Mouse (Mus musculus) MEL (cell line): ENCODE measurements at regions not wholly inside any gene's neighbourhood (a gene's known extent, or its start where the extent isn't known, plus 50 kb on each side); places are given as distances from the start of the nearest gene placed in this dataset.

Experiments
- DNase-seq: peaks from one replicate; pipeline ENCODE4 v3.0.0; 2011; ENCODE audit warnings: low read depth, low spot score
- H3K27ac ChIP-seq: 2 replicates; pipeline ENCODE4 v1.5.1; 2012; ENCODE audit warnings: low read depth, mild to moderate bottlenecking, control low read depth, low read length, moderate library complexity; ENCODE audit not compliant: control insufficient read depth
- H3K27me3 ChIP-seq, 2 experiments: fragments of 150-350 bp in 1 of 2; sonication (generic) in 1 of 2; 2 replicates each; pipeline ENCODE4 v1.6.1; 2012; ENCODE audit warnings: low read length in 2 of 2, mild to moderate bottlenecking in 2 of 2, improper control_type of control experiment in 1 of 2, moderate library complexity in 1 of 2; ENCODE audit not compliant: insufficient read depth in 2 of 2, control insufficient read depth in 1 of 2
- H3K36me3 ChIP-seq, 2 experiments: 2 replicates each; pipeline ENCODE4 v1.6.1; 2012 to 2014; ENCODE audit warnings: low read length in 2 of 2, improper control_type of control experiment in 1 of 2, inconsistent platforms in 1 of 2, mild to moderate bottlenecking in 1 of 2; ENCODE audit not compliant: insufficient read depth in 2 of 2, control insufficient read depth in 1 of 2
- H3K4me1 ChIP-seq, 2 experiments: fragments of 150-350 bp in 1 of 2; sonication (generic) in 1 of 2; 2 replicates each; pipeline ENCODE4 v1.6.1; 2012; ENCODE audit warnings: low read length in 2 of 2, improper control_type of control experiment in 1 of 2, mild to moderate bottlenecking in 1 of 2; ENCODE audit not compliant: insufficient read depth in 2 of 2, control insufficient read depth in 1 of 2
- H3K4me3 ChIP-seq, 2 experiments: fragments of 150-350 bp in 1 of 2; sonication (generic) in 1 of 2; 2 replicates each; pipeline ENCODE4 v1.5.1; 2012; ENCODE audit warnings: low read depth in 2 of 2, low read length in 2 of 2, mild to moderate bottlenecking in 2 of 2, moderate library complexity in 2 of 2, control low read depth in 1 of 2, improper control_type of control experiment in 1 of 2; ENCODE audit not compliant: control insufficient read depth in 1 of 2, insufficient read depth in 1 of 2
- H3K79me2 ChIP-seq: 2 replicates; pipeline ENCODE4 v1.6.1; 2012; ENCODE audit warnings: mild to moderate bottlenecking, low read length, moderate library complexity; ENCODE audit not compliant: control insufficient read depth, poor library complexity, insufficient read depth
- H3K9ac ChIP-seq: 2 replicates; pipeline ENCODE4 v1.6.1; 2012; ENCODE audit warnings: low read depth, mild to moderate bottlenecking, control low read depth, low read length, moderate library complexity; ENCODE audit not compliant: control insufficient read depth, poor library complexity, severe bottlenecking
- H3K9me3 ChIP-seq: fragments of 150-350 bp; sonication (generic); replicated peaks from 2 replicates; pipeline ENCODE4 v1.6.1; 2012; ENCODE audit warnings: mild to moderate bottlenecking, low read length, improper control_type of control experiment, moderate library complexity; ENCODE audit not compliant: insufficient read depth
- CTCF ChIP-seq, 3 experiments: IDR thresholded peaks in 2 of 3; conservative IDR thresholded peaks in 1 of 3; 2 replicates each; pipeline ENCODE4 v1.5.1; 2011 to 2012; ENCODE audit warnings: low read length in 3 of 3, low read depth in 2 of 3, mild to moderate bottlenecking in 2 of 3, improper control_type of control experiment in 1 of 3, inconsistent platforms in 1 of 3, mixed read lengths in 1 of 3, moderate library complexity in 1 of 3; ENCODE audit not compliant: control insufficient read depth in 1 of 3, insufficient read depth in 1 of 3, poor library complexity in 1 of 3, severe bottlenecking in 1 of 3
- E2F4 ChIP-seq: IDR thresholded peaks from 2 replicates; pipeline ENCODE4 v1.6.1; 2011; ENCODE audit warnings: low read depth, low read length, improper control_type of control experiment, borderline replicate concordance
- EP300 ChIP-seq, 2 experiments: IDR thresholded peaks; 2 replicates each; pipeline ENCODE4 v1.6.1; 2011; ENCODE audit warnings: improper control_type of control experiment in 2 of 2, low read length in 2 of 2, low read depth in 1 of 2, mild to moderate bottlenecking in 1 of 2
- GABPA ChIP-seq: IDR thresholded peaks from 2 replicates; pipeline ENCODE4 v1.6.1; 2012; ENCODE audit warnings: low read depth, mild to moderate bottlenecking, inconsistent platforms, low read length, improper control_type of control experiment, moderate library complexity
- GATA1 ChIP-seq: IDR thresholded peaks from 2 replicates; pipeline ENCODE4 v1.6.1; 2011; ENCODE audit warnings: low read depth, low read length, improper control_type of control experiment
- JUND ChIP-seq: IDR thresholded peaks from 2 replicates; pipeline ENCODE4 v1.6.1; 2011; ENCODE audit warnings: low read depth, mild to moderate bottlenecking, improper control_type of control experiment, low read length
- MAFK ChIP-seq: IDR thresholded peaks from 2 replicates; pipeline ENCODE4 v1.6.1; 2011; ENCODE audit warnings: low read depth, mild to moderate bottlenecking, low read length, improper control_type of control experiment, borderline replicate concordance
- MAX ChIP-seq: IDR thresholded peaks from 2 replicates; pipeline ENCODE4 v1.6.1; 2011; ENCODE audit warnings: low read length, improper control_type of control experiment
- MAZ ChIP-seq: IDR thresholded peaks from 2 replicates; pipeline ENCODE4 v1.6.1; 2012; ENCODE audit warnings: low read depth, mild to moderate bottlenecking, inconsistent platforms, low read length, improper control_type of control experiment
- MEF2A ChIP-seq: IDR thresholded peaks from 2 replicates; pipeline ENCODE4 v1.6.1; 2014; ENCODE audit warnings: low read depth, mild to moderate bottlenecking, inconsistent platforms, low read length, improper control_type of control experiment; ENCODE audit not compliant: poor library complexity, insufficient replicate concordance, severe bottlenecking; ENCODE audit errors: extremely low read depth
- MYC ChIP-seq: IDR thresholded peaks from 2 replicates; pipeline ENCODE4 v1.6.1; 2011; ENCODE audit warnings: low read depth, mild to moderate bottlenecking, low read length, improper control_type of control experiment, moderate library complexity
- NRF1 ChIP-seq: IDR thresholded peaks from 2 replicates; pipeline ENCODE4 v1.6.1; 2014; ENCODE audit warnings: low read depth, mild to moderate bottlenecking, inconsistent platforms, low read length, improper control_type of control experiment, moderate library complexity; ENCODE audit not compliant: poor library complexity, insufficient read depth, severe bottlenecking
- POLR2A ChIP-seq, 2 experiments: IDR thresholded peaks; 2 replicates each; pipeline ENCODE4 v1.6.1; 2011 to 2012; ENCODE audit warnings: low read length in 2 of 2, mild to moderate bottlenecking in 2 of 2, control low read depth in 1 of 2, improper control_type of control experiment in 1 of 2, low read depth in 1 of 2, moderate library complexity in 1 of 2; ENCODE audit not compliant: control insufficient read depth in 1 of 2, insufficient read depth in 1 of 2, poor library complexity in 1 of 2
- POLR2AphosphoS5 ChIP-seq: IDR thresholded peaks from 2 replicates; pipeline ENCODE4 v1.6.1; 2012; ENCODE audit warnings: low read depth, borderline replicate concordance, mild to moderate bottlenecking, inconsistent platforms, low read length, moderate library complexity, mixed read lengths
- RAD21 ChIP-seq: IDR thresholded peaks from 2 replicates; pipeline ENCODE4 v1.6.1; 2011; ENCODE audit warnings: mild to moderate bottlenecking, low read depth, low read length, improper control_type of control experiment
- RCOR1 ChIP-seq: IDR thresholded peaks from 2 replicates; pipeline ENCODE4 v1.6.1; 2012; ENCODE audit warnings: low read depth, mild to moderate bottlenecking, inconsistent platforms, low read length, improper control_type of control experiment
- TAL1 ChIP-seq: IDR thresholded peaks from 2 replicates; pipeline ENCODE4 v1.6.1; 2012; ENCODE audit warnings: mild to moderate bottlenecking, inconsistent platforms, low read length, moderate library complexity, mixed read lengths
- TBP ChIP-seq: IDR thresholded peaks from 2 replicates; pipeline ENCODE4 v1.8.0; 2011; ENCODE audit warnings: low read depth, low read length, improper control_type of control experiment
- USF1 ChIP-seq: IDR thresholded peaks from 2 replicates; pipeline ENCODE4 v1.6.1; 2014; ENCODE audit warnings: low read depth, mild to moderate bottlenecking, inconsistent platforms, low read length, improper control_type of control experiment, moderate library complexity
- ZKSCAN1 ChIP-seq: IDR thresholded peaks from 2 replicates; pipeline ENCODE4 v1.6.1; 2012; ENCODE audit warnings: low read depth, mild to moderate bottlenecking, inconsistent platforms, low read length, improper control_type of control experiment, moderate library complexity
- ZMIZ1 ChIP-seq: IDR thresholded peaks from 2 replicates; pipeline ENCODE4 v1.6.1; 2012; ENCODE audit warnings: low read depth, mild to moderate bottlenecking, inconsistent platforms, low read length, improper control_type of control experiment, moderate library complexity
- ZNF384 ChIP-seq: IDR thresholded peaks from 2 replicates; pipeline ENCODE4 v1.6.1; 2012; ENCODE audit warnings: low read depth, mild to moderate bottlenecking, inconsistent platforms, low read length, improper control_type of control experiment

GRCm38 (mm10) chr12:25245661-25246060 lies 148.7 kb upstream of the Id2 start:
- no peak overlapping the region for H3K27ac ChIP-seq
- no peaks in the 10 kb centered on the region for H3K9me3 ChIP-seq
- H3K36me3 ChIP-seq = no peaks in the 10 kb centered on the region
- no peak for DNase-seq
- H3K79me2 ChIP-seq = no peaks in the 10 kb centered on the region
- H3K9ac ChIP-seq = no peak overlapping the region
- TF ChIP-seq MYC (no peak), GABPA (no peak), E2F4 (no peak), ZMIZ1 (no peak), RAD21 (no peak), RCOR1 (no peak), MAX (no peak)
- no peaks in the 10 kb centered on the region for H3K4me1 ChIP-seq
- no peak overlapping the region for H3K4me3 ChIP-seq
- H3K27me3 ChIP-seq = no peaks in the 10 kb centered on the region; a peak in 1 of 4 replicates

GRCm38 (mm10) chr12:25245251-25245650 lies 148.3 kb upstream of the Id2 start:
- no peak overlapping the region for H3K4me3 ChIP-seq
- H3K4me1 ChIP-seq = no peaks in the 10 kb centered on the region
- TF ChIP-seq JUND (no peak), CTCF (IDR thresholded peaks at IDR 0.05 in 2 of 3, conservative IDR thresholded peaks at IDR 0.05 in 1 of 3; ENCODE audit: control insufficient read depth in 1 of 3, insufficient read depth in 1 of 3, low read depth in 2 of 3, low read length in 3 of 3, poor library complexity in 1 of 3, severe bottlenecking in 1 of 3) (no peak), USF1 (no peak), TBP (no peak), E2F4 (no peak), GATA1 (no peak), MAX (no peak), TAL1 (no peak), MEF2A (no peak), MAFK (no peak), NRF1 (no peak), ZKSCAN1 (no peak), RCOR1 (no peak), ZNF384 (no peak), EP300 (IDR thresholded peaks at IDR 0.05; ENCODE audit: low read depth in 1 of 2, low read length in 2 of 2) (no peak), POLR2AphosphoS5 (no peak), POLR2A (IDR thresholded peaks at IDR 0.05; ENCODE audit: control insufficient read depth in 1 of 2, insufficient read depth in 1 of 2, low read depth in 1 of 2, low read length in 2 of 2, poor library complexity in 1 of 2) (no peak), MAZ (no peak)
- no peaks in the 10 kb centered on the region for H3K36me3 ChIP-seq
- H3K79me2 ChIP-seq = no peaks in the 10 kb centered on the region
- no peak for DNase-seq
- no peak overlapping the region for H3K27ac ChIP-seq
- no peaks in the 10 kb centered on the region for H3K9me3 ChIP-seq
- no peaks in the 10 kb centered on the region; a peak in 1 of 4 replicates for H3K27me3 ChIP-seq
- no peak overlapping the region for H3K9ac ChIP-seq
